Mouse (Mus musculus) induced T-regulatory cell, adult 2 months (primary cell): Measurements from ENCODE around the gene Gdpd3.

Experiments used
- DNase-seq: peaks from one replicate; pipeline ENCODE4 v3.0.0-alpha.2; 2012; ENCODE audit warnings: low read depth

Gene Gdpd3

DNA sequence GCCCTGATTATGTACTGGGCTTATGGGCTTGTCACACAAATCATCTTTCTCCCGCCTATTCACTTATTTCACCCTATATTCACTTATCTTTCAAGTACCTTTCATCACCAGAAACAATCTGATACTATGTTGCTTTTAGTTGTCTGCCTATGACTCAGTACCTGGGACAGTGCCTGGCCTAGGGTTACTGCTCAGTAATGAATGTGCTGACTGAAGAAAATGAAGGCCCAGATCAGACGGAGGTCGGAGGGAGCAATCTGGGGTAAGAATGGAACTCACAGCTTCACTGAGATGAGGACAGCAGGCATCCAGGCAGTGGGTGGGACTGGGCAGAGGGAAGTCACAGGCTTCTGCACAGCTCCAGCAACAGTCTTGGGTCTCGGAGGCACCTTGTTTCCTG is 41.3 kb downstream of the Gdpd3 start:
- DNase-seq, result no peak

DNA sequence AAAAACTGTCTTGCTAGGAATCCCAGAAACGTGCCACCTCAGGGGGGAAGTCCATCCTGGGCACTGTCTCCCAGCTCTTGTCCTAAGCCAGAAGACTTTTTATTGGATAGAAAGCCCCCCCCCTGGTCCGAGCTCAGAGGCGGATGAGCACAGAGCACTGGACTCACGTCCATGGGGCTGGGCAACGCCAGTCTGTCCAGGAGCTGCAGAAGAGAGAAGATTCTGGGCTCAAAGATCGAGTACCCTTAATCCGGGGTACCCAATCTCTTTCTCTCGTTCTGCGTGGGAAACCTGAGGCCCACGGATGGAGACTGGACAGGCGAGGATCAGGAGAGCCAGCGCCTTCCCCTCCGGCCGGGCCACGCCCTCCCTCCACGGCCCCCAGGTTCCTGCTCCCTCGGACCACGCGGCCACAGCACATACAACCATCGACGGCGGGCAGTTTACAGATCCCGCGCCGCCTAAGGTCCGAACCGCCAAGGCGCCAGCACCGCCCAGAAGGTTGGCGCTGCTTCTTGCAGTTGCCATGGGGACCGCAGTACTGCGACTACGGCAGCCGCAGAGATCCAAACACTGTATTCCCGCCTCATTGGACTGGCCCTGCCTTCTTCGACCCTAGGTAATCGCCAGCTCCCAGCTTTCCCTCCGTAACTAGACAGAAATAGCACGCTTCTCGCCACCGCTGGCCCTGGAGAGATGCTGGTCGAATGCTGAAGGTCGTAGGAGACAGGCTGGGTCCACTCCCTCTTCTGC is 42.7 kb downstream of the Gdpd3 start:
- DNase-seq, result peak; percentile 62

DNA sequence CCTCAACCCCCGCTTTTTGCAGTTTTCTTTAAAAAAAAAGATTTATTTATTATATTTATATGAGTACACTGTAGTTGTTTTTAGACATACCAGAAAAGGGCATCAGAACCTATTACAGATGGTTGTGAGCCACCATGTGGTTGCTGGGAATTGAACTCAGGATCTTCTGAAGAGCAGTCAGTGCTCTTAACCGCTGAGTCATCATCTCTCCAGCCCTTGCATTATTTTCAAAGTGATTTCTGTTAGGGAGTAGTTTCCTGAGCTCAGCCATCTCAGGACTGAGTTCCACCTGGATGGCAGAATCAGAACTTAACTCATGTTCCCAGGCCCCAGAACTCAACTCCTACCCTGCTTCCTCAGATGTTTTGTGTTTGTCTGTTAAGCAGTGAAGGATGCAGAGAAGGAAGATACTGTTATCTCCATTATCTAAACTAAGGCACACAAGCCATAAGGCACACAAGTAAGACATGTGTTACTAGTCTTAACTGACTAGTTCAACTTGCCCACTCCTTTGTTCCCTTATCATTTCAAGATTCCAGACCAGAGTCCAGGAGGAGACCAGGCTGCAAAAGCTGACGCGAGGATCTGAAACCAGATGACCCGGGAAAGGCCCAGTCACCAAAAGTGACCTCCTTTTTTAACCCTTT is 43.7 kb downstream of the Gdpd3 start:
- DNase-seq, result no peak

DNA sequence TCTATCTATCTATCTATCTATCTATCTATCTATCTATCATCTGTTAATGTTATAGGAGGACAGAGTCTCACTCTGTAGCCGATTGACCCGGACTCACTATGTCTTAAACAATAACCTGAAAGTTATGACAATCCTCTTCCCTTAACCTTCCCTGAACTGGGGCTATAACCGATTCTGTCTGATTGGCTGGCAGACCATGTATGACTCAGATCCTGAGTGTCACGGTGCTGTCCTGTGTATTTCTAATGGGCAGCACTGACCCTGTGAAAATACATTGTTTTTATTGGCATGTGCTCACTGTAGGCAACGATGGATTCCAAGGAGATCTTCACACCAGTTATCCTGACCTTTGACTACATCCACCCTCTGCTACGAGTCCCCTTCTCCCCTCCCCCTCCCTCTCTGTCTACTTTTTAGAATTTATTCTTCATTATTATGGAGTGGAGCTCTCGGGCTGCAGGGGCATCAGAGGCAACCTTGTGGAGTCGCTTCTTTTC is 49.6 kb downstream of the Gdpd3 start:
- DNase-seq, result no peak

DNA sequence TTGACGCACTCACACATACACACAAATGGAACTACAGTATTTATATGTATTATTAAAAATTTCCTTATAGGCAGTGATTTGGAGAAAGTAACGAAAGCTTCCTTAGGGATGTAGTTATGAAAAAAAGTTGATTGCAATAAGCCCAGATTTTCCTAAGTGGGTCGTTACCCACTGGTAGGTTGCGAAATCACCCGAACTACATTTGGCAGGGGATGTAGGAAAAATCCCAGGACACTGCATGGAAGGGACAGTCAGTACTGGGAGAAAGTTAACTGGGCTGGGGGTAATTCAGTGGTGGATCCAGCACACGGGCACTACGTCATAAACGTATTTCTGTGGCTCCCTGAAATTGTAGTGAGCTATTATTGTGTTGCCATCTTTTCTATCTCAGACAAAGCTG is 50.4 kb downstream of the Gdpd3 start:
- DNase-seq, result no peak

GRCm38 (mm10) chr7:126817595-126817994 is 51.5 kb downstream of the Gdpd3 start:
- no peak for DNase-seq

GRCm38 (mm10) chr7:126818818-126819217 is 52.7 kb downstream of the Gdpd3 start:
- DNase-seq, result no peak

DNA sequence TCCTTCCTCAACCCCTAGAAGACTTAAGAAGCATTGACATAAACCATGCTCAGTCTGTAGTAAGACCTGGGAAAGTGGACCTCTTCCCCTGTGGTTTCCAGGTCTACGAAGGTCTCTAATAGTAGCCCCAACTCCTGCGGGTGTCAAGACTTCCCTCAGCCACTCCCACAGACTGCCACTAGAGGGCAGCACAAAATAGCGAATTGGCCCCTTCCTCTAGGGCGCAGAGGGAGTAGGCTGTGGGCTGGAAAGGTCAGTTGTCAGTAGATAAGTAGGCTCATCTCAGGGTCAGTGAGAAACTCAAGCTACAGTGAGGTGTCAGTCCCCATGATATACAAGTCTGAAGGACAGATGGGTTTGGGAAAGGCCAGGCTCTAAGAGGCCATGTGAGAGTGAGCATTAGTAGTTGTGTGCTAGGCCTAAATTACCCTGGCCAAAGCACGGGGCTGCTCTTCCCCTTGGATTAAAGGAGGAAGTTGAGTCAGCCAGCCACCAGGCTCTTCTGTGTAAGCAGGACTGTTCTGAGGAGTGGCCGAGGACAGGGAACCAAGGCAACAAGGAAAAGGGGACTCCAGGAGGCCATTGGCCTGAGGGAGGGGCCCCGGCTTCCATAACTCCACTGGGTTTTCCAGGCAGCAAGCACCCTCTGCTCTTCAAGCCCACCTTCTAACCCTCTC is 55.8 kb downstream of the Gdpd3 start:
- peak; percentile 90 for DNase-seq

- DNase-seq, result no peak
Measured at GRCm38 (mm10) chr7:126822741-126823140, 56.6 kb downstream of the Gdpd3 start.

GRCm38 (mm10) chr7:126823202-126823711 is 57.1 kb downstream of the Gdpd3 start:
- no peak for DNase-seq

- no peak for DNase-seq
Measured at GRCm38 (mm10) chr7:126823940-126824339, 57.8 kb downstream of the Gdpd3 start.
